Mouse (Mus musculus) heart, embryonic 11.5 days (tissue): ENCODE results near the gene Dlg2. TPM values are rescaled to one million over a fixed set of nuclear protein-coding genes. Genes with fewer than 3 reads are reported as not detected.

Source experiments
- ATAC-seq: fragments of 200-750 bp; cut with Nextera tagmentation; replicated peaks from 2 replicates; pipeline ENCODE4 v1.8.0; 2017; ENCODE audit warnings: moderate library complexity; ENCODE audit not compliant: insufficient number of reproducible peaks, low FRiP score, low TSS enrichment
- H3K27ac ChIP-seq: fragments of 300-500 bp; sonication (generic); 2 replicates; pipeline ENCODE4 v1.5.1; 2014; ENCODE audit warnings: mild to moderate bottlenecking, low read depth, low read length
- H3K27me3 ChIP-seq: fragments of 300-500 bp; sonication (generic); 2 replicates; pipeline ENCODE4 v1.6.1; 2014; ENCODE audit warnings: mild to moderate bottlenecking, low read length, mixed read lengths; ENCODE audit not compliant: control insufficient read depth, insufficient read depth
- H3K36me3 ChIP-seq: fragments of 300-500 bp; sonication (generic); 2 replicates; pipeline ENCODE4 v1.6.1; 2014; ENCODE audit warnings: mild to moderate bottlenecking, low read length, moderate library complexity, mixed read lengths; ENCODE audit not compliant: control insufficient read depth, insufficient read depth
- H3K4me1 ChIP-seq: fragments of 300-500 bp; sonication (generic); 2 replicates; pipeline ENCODE4 v1.6.1; 2014; ENCODE audit warnings: low read length; ENCODE audit not compliant: control insufficient read depth, insufficient read depth
- H3K4me2 ChIP-seq: fragments of 300-500 bp; sonication (generic); 2 replicates; pipeline ENCODE4 v1.6.1; 2014; ENCODE audit warnings: mild to moderate bottlenecking, moderate library complexity
- H3K4me3 ChIP-seq: fragments of 300-500 bp; sonication (generic); 2 replicates; pipeline ENCODE4 v1.5.1; 2014; ENCODE audit warnings: low read depth, low read length
- H3K9ac ChIP-seq: fragments of 300-500 bp; sonication (generic); 2 replicates; pipeline ENCODE4 v1.6.1; 2014; ENCODE audit warnings: mild to moderate bottlenecking, low read depth, low read length, moderate library complexity
- H3K9me3 ChIP-seq: fragments of 300-500 bp; sonication (generic); replicated peaks from 2 replicates; pipeline ENCODE4 v1.6.1; 2016; ENCODE audit warnings: low read length; ENCODE audit not compliant: control insufficient read depth
- WGBS: fragments of 180-500 bp; shearing (Covaris S2); extraction: QIAGEN DNeasy Blood & Tissue Kit; methylation state at CpG from one replicate; pipeline ENCODE4 v1.1.7; 2014; ENCODE audit not compliant: insufficient replicate concordance; 5-methylcytosine and 5-hydroxymethylcytosine counted together
- polyA plus RNA-seq: library from polyadenylated mRNA; unstranded; fragments of >200 nt; fragmentation: Nextera tagmentation; extraction: Ambion mirVana; gene quantifications from 2 replicates; pipeline ENCODE4 v1.2.1, GENCODE M21; 2014

Dlg2 gene
- polyA plus RNA-seq, 1 experiment from 2014 or later = 8.5 TPM

- no peak overlapping the region for H3K27ac ChIP-seq
- no peak overlapping the region for H3K4me3 ChIP-seq
- no peak for ATAC-seq
- H3K9me3 ChIP-seq = no peaks in the 10 kb centered on the region
- no peak overlapping the region for H3K9ac ChIP-seq
- 78% methylated on average over 5 of the region's 5 CpGs for WGBS
- no peaks in the 10 kb centered on the region for H3K4me1 ChIP-seq
- H3K36me3 ChIP-seq = no peaks in the 10 kb centered on the region
- no peaks in the 10 kb centered on the region for H3K27me3 ChIP-seq
- H3K4me2 ChIP-seq = no peak overlapping the region
Measured at GRCm38 (mm10) chr7:90949212-90949611, 472.7 kb downstream of the Dlg2 start.

GRCm38 (mm10) chr7:90977241-90977640 lies 500.8 kb downstream of the Dlg2 start:
- Histone ChIP-seq H3K4me2 (no peak overlapping the region), H3K4me1 (no peaks in the 10 kb centered on the region), H3K27ac (no peak overlapping the region), H3K9me3 (no peaks in the 10 kb centered on the region), H3K9ac (no peak overlapping the region), H3K27me3 (no peaks in the 10 kb centered on the region), H3K36me3 (no peaks in the 10 kb centered on the region), H3K4me3 (no peak overlapping the region)
- ATAC-seq = no peak

GRCm38 (mm10) chr7:90982069-90982468 lies 505.6 kb downstream of the Dlg2 start:
- no peaks in the 10 kb centered on the region for H3K36me3 ChIP-seq
- H3K4me1 ChIP-seq = no peaks in the 10 kb centered on the region
- no peak overlapping the region for H3K27ac ChIP-seq
- no peak for ATAC-seq
- no peaks in the 10 kb centered on the region for H3K27me3 ChIP-seq
- no peak overlapping the region for H3K4me2 ChIP-seq
- no peaks in the 10 kb centered on the region for H3K9me3 ChIP-seq
- H3K4me3 ChIP-seq = no peak overlapping the region
- H3K9ac ChIP-seq = no peak overlapping the region

DNA sequence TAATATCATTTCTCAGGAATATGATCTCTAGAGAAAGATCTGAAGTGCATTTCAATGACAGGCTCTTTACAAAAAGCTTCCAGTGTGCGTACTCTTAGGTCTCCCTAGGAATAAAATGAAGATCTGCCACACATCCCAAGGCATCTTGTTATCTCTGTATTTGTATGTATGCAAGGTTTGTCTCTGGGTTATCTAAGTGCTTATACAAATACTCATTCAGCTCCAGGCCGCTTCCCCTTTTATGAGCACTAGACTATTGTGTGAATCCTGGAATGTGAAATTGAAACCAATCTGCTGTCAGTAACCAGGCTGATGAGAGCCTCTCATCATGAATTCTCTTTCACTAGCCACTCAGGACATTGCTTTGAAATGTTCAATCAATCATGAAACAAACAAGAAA lies 534.2 kb downstream of the Dlg2 start:
- Histone ChIP-seq H3K4me3 (no peak overlapping the region), H3K4me2 (no peak overlapping the region), H3K9me3 (no peaks in the 10 kb centered on the region), H3K36me3 (no peaks in the 10 kb centered on the region), H3K27me3 (no peaks in the 10 kb centered on the region), H3K27ac (no peak overlapping the region), H3K9ac (no peak overlapping the region), H3K4me1 (no peaks in the 10 kb centered on the region)
- no peak for ATAC-seq
- WGBS = 73% methylated on average over 2 of the region's 2 CpGs

- Histone ChIP-seq H3K9ac (no peak overlapping the region), H3K36me3 (no peaks in the 10 kb centered on the region), H3K4me3 (no peak overlapping the region), H3K4me2 (no peak overlapping the region), H3K4me1 (no peaks in the 10 kb centered on the region), H3K9me3 (no peaks in the 10 kb centered on the region), H3K27ac (no peak overlapping the region), H3K27me3 (no peaks in the 10 kb centered on the region)
- ATAC-seq = no peak
- WGBS = 90% methylated on average over 4 of the region's 4 CpGs
Measured at GRCm38 (mm10) chr7:91044998-91045741, 568.7 kb downstream of the Dlg2 start.

DNA sequence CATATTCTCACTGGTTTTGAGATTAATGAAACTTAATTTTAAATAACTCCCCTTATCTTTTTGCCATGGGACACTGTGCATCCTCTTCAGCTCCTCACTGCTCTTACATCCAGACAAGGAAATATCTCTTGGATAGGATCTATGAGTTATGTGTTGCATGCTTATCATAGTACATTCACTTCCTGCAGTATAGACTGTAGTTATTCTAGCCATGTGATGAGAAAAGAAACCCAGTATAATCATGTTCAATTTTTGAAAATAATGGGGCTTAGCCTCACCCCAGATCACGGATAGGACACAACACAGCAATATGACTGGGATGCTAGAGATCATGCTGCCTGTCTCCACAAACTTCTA lies 569.2 kb downstream of the Dlg2 start:
- Histone ChIP-seq H3K4me2 (no peak overlapping the region), H3K9me3 (no peaks in the 10 kb centered on the region), H3K4me3 (no peak overlapping the region), H3K27ac (no peak overlapping the region), H3K9ac (no peak overlapping the region), H3K27me3 (no peaks in the 10 kb centered on the region), H3K4me1 (no peaks in the 10 kb centered on the region), H3K36me3 (no peaks in the 10 kb centered on the region)
- 75% methylated on average over 1 of the region's 1 CpGs for WGBS
- no peak for ATAC-seq

DNA sequence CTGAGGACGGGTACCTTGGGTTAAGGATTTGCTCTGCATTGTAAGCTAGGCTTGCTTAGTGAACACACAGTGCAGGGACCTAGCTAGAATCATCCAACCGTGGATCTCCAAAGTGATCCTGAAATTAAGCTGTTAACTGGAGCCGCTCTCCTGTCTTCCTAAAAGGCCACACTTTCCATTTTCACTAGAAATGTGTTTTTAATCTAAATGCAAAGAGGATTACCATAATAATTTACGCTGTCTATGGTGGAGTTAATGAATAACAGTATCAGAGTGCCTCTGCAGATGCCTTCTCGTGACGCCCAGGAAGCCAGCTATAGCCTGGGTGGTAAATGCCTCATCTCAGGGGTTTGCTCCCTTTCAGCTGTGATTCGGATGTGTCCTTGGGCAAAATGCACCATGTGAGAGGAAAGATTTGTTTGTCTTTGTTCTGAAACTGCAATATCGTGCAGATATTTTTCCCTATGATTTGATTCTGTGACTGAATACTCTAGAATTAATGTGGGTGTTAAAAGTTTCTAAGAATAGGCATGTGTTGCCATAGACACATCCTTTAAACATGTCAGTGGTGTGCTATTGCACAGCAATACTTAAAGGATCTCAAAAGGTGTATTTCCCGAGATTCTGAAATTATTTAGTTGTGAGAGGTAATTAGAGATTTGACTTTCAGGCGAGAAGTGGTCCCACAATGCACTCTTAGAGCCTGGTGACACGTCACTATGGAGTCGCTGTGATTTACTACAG lies 587.0 kb downstream of the Dlg2 start:
- 75% methylated on average over 12 of the region's 12 CpGs for whole genome bisulfite sequencing
- H3K9ac ChIP-seq = no peak overlapping the region
- no peaks in the 10 kb centered on the region for H3K27me3 ChIP-seq
- no peaks in the 10 kb centered on the region for H3K9me3 ChIP-seq
- H3K4me3 ChIP-seq = no peak overlapping the region
- H3K36me3 ChIP-seq = no peaks in the 10 kb centered on the region
- no peak overlapping the region for H3K4me2 ChIP-seq
- no peak for ATAC-seq
- H3K27ac ChIP-seq = no peak overlapping the region
- H3K4me1 ChIP-seq = no peaks in the 10 kb centered on the region

DNA sequence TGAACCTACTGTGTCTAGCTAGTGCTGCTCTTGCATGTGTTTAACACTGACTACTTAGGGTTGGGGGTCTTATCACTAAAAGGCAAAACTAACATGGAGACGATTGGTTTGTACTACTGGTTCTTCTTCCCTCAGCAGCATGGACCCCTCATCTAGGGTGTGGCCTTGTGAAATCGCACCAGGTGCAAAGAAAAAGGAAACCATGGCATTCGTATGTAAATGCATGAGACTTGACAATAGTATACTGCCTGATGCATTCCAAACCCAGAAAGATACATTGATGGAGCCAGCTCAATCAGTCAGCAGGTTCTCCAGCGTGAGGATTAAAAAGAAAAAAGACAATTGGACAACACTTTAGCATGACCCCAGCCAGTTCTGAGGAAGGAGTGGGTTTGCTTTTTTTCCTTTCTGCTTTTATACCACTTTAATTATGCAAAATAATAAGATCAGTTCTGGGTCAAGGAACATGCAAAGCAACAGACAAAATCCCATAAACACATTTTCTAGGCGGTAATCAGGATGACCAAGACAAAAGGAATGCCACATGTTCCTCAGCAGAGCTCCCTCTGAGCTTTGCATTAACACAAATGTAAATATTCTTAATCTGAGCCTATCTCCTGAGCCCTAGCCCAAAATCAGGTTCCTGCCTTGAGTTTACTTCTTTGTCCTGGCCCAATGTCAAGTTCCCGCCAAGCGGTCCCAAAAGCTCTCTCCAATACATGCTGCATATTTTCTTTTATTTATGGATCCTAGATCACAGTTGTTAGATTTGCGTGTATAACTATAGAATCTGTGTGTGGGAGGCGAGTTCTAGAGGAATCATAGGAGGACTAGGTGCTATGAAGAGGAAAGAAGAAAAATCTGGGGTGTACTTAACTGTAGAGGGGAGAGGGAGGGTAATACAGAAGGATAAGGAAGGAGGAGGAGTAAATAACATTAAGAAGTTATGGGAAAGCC lies 595.6 kb downstream of the Dlg2 start:
- ATAC-seq = no peak
- Histone ChIP-seq H3K36me3 (no peaks in the 10 kb centered on the region), H3K9me3 (no peaks in the 10 kb centered on the region), H3K4me1 (no peaks in the 10 kb centered on the region), H3K9ac (no peak overlapping the region), H3K27ac (no peak overlapping the region), H3K27me3 (no peaks in the 10 kb centered on the region), H3K4me2 (no peak overlapping the region), H3K4me3 (no peak overlapping the region)
- WGBS = 71% methylated on average over 9 of the region's 9 CpGs
